Mouse (Mus musculus): Measurements from ENCODE around the gene Sh3bgrl2. TPM values are rescaled to one million over a fixed set of nuclear protein-coding genes. Genes with fewer than 3 reads are reported as not detected.

Sh3bgrl2 gene
- total and polyA plus RNA-seq, 3 experiments, result not detected

- TF ChIP-seq CHD2 (IDR thresholded peaks at IDR 0.05; ENCODE audit: low read length) (no peak), EP300 (IDR thresholded peaks at IDR 0.05; ENCODE audit: low read depth in 1 of 2, low read length in 2 of 2) (no peak), ETS1 (IDR thresholded peaks at IDR 0.05; ENCODE audit: low read depth, low read length) (no peak), SMC3 (IDR thresholded peaks at IDR 0.05; ENCODE audit: low read depth, low read length) (no peak), BHLHE40 (IDR thresholded peaks at IDR 0.05; ENCODE audit: borderline replicate concordance, low read depth, low read length) (no peak), USF2 (IDR thresholded peaks at IDR 0.05; ENCODE audit: borderline replicate concordance in 1 of 2, insufficient read depth in 1 of 2, low read depth in 1 of 2, low read length in 2 of 2) (no peak), CHD1 (IDR thresholded peaks at IDR 0.05; ENCODE audit: low read depth, low read length) (no peak), CTCF (IDR thresholded peaks at IDR 0.05 in 2 of 3, conservative IDR thresholded peaks at IDR 0.05 in 1 of 3; ENCODE audit: control insufficient read depth in 1 of 3, insufficient read depth in 1 of 3, low read depth in 2 of 3, low read length in 3 of 3, poor library complexity in 1 of 3, severe bottlenecking in 1 of 3) (no peak), POLR2A (IDR thresholded peaks at IDR 0.05; ENCODE audit: control insufficient read depth in 1 of 2, insufficient read depth in 1 of 2, low read depth in 1 of 2, low read length in 2 of 2, poor library complexity in 1 of 2) (no peak), USF1 (IDR thresholded peaks at IDR 0.05; ENCODE audit: low read depth, low read length) (no peak), RCOR1 (IDR thresholded peaks at IDR 0.05; ENCODE audit: low read depth, low read length) (no peak), GABPA (IDR thresholded peaks at IDR 0.05; ENCODE audit: low read depth, low read length) (no peak), ZNF384 (IDR thresholded peaks at IDR 0.05; ENCODE audit: low read depth, low read length) (no peak), KAT2A (conservative IDR thresholded peaks at IDR 0.05; ENCODE audit: low read depth, low read length) (no peak), ZMIZ1 (IDR thresholded peaks at IDR 0.05; ENCODE audit: low read depth, low read length) (no peak), HCFC1 (IDR thresholded peaks at IDR 0.05; ENCODE audit: low read depth, low read length) (no peak)
- H3K9me3 ChIP-seq (replicated peaks; ENCODE audit: insufficient read depth, low read length), result no peaks in the 10 kb centered on the region
- no peaks in the 10 kb centered on the region for H3K27me3 ChIP-seq (ENCODE audit: control insufficient read depth in 1 of 2, insufficient read depth in 2 of 2, low read length in 2 of 2)
- H3K9ac ChIP-seq (ENCODE audit: control insufficient read depth, low read depth, low read length, poor library complexity, severe bottlenecking), result no peak overlapping the region
- no peaks in the 10 kb centered on the region for H3K36me3 ChIP-seq (ENCODE audit: control insufficient read depth in 1 of 2, insufficient read depth in 2 of 2, low read length in 2 of 2)
- no peak overlapping the region for H3K4me3 ChIP-seq (ENCODE audit: control insufficient read depth in 1 of 2, insufficient read depth in 1 of 2, low read depth in 2 of 2, low read length in 2 of 2)
- no peaks in the 10 kb centered on the region for H3K4me1 ChIP-seq (ENCODE audit: control insufficient read depth in 1 of 2, insufficient read depth in 2 of 2, low read length in 2 of 2)
- H3K27ac ChIP-seq (ENCODE audit: control insufficient read depth, low read depth, low read length), result no peak overlapping the region
- no peaks in the 10 kb centered on the region for H3K79me2 ChIP-seq (ENCODE audit: control insufficient read depth, insufficient read depth, low read length, poor library complexity)
- no peak for DNase-seq (ENCODE audit: low read depth, low spot score)
Measured at GRCm38 (mm10) chr9:83634703-83635102, 86.6 kb downstream of the Sh3bgrl2 start.

DNA sequence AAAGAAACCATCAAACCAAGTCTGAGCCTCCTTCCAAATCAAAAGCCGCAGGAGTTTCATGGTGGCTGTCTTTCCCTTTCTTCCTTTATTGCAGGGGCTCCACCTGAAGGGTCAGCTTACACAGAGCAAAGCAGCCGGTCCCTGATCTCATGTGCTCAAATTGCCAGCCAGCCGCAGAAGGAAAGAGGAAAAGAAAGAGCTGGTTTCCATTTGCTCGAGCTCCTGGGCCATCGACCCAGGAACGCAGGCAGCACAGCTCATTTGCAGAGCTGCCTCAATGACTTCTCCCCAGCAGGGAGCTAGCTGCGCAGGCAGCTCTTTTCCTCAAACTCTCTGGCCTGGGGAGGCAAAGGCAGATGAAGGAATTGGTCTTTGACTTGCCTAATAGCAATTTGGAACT, 87.9 kb downstream of the Sh3bgrl2 start:
- H3K4me1 ChIP-seq (ENCODE audit: control insufficient read depth in 1 of 2, insufficient read depth in 2 of 2, low read length in 2 of 2), result no peaks in the 10 kb centered on the region
- H3K27ac ChIP-seq (ENCODE audit: control insufficient read depth, low read depth, low read length), result no peak overlapping the region
- H3K9ac ChIP-seq (ENCODE audit: control insufficient read depth, low read depth, low read length, poor library complexity, severe bottlenecking), result no peak overlapping the region
- H3K4me3 ChIP-seq (ENCODE audit: control insufficient read depth in 1 of 2, insufficient read depth in 1 of 2, low read depth in 2 of 2, low read length in 2 of 2), result no peak overlapping the region
- TF ChIP-seq POLR2A (IDR thresholded peaks at IDR 0.05; ENCODE audit: control insufficient read depth in 1 of 2, insufficient read depth in 1 of 2, low read depth in 1 of 2, low read length in 2 of 2, poor library complexity in 1 of 2) (no peak), EP300 (IDR thresholded peaks at IDR 0.05; ENCODE audit: low read depth in 1 of 2, low read length in 2 of 2) (no peak), MYC (IDR thresholded peaks at IDR 0.05; ENCODE audit: low read depth, low read length) (no peak), CHD1 (IDR thresholded peaks at IDR 0.05; ENCODE audit: low read depth, low read length) (no peak), HCFC1 (IDR thresholded peaks at IDR 0.05; ENCODE audit: low read depth, low read length) (no peak), POLR2AphosphoS2 (IDR thresholded peaks at IDR 0.05; ENCODE audit: low read length) (no peak), MYB (IDR thresholded peaks at IDR 0.05; ENCODE audit: low read depth, low read length) (no peak), USF2 (IDR thresholded peaks at IDR 0.05; ENCODE audit: borderline replicate concordance in 1 of 2, insufficient read depth in 1 of 2, low read depth in 1 of 2, low read length in 2 of 2) (no peak), TCF12 (IDR thresholded peaks at IDR 0.05; ENCODE audit: low read depth, low read length) (no peak), SMC3 (IDR thresholded peaks at IDR 0.05; ENCODE audit: low read depth, low read length) (no peak), MAX (IDR thresholded peaks at IDR 0.05; ENCODE audit: low read length) (no peak), JUND (IDR thresholded peaks at IDR 0.05; ENCODE audit: low read depth, low read length) (no peak), CHD2 (IDR thresholded peaks at IDR 0.05; ENCODE audit: low read length) (no peak), NRF1 (IDR thresholded peaks at IDR 0.05; ENCODE audit: insufficient read depth, low read depth, low read length, poor library complexity, severe bottlenecking) (no peak)
- no peaks in the 10 kb centered on the region for H3K27me3 ChIP-seq (ENCODE audit: control insufficient read depth in 1 of 2, insufficient read depth in 2 of 2, low read length in 2 of 2)
- DNase-seq (ENCODE audit: low read depth, low spot score), result no peak
- H3K9me3 ChIP-seq (replicated peaks; ENCODE audit: insufficient read depth, low read length), result no peaks in the 10 kb centered on the region
- H3K79me2 ChIP-seq (ENCODE audit: control insufficient read depth, insufficient read depth, low read length, poor library complexity), result no peaks in the 10 kb centered on the region
- H3K36me3 ChIP-seq (ENCODE audit: control insufficient read depth in 1 of 2, insufficient read depth in 2 of 2, low read length in 2 of 2), result no peaks in the 10 kb centered on the region

All from MEL (cell line).